Mouse (Mus musculus): Measurements from ENCODE around the gene Fam47e. TPM values are rescaled to one million over a fixed set of nuclear protein-coding genes. Genes with fewer than 3 reads are reported as not detected.

Fam47e gene
- total and polyA plus RNA-seq, 3 experiments = not detected

DNA sequence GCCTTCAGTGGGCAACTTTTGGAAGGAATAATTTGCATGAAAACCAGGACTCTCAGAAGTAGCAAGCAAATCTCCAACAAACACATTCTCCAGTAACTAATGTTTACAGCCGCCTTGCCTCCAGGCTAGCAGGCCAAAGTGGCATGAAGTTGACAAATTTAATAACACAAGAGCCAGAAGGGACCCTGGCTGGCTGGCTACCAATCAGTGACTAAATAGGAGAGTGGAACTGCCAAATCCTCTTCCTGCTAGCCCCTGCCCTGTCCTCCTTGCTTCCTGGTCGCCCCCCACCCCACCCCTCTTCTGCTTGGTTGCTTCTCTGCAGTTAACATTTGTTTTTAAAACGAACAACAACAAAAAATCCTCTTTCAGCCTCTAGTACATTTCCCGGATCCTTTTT is 426 bp upstream of the Fam47e start:
- Histone ChIP-seq H3K9me3 (replicated peaks; ENCODE audit: low read length) (no peaks in the 10 kb centered on the region), H3K27me3 (replicated peaks) (no peaks in the 10 kb centered on the region), H3K27ac (ENCODE audit: insufficient read depth, low read depth) (no peak overlapping the region), H3K4me2 (ENCODE audit: insufficient read depth, low read depth, poor library complexity, severe bottlenecking) (no peak overlapping the region), H3K4me1 (ENCODE audit: control insufficient read depth in 1 of 2, insufficient read depth in 2 of 2) (peaks cover 0 to 11% of the 10 kb centered on the region in 2 experiments; a peak in 2 of 4 replicates), H3K79me2 (replicated peaks; ENCODE audit: control insufficient read depth, extremely low read depth, insufficient read depth, poor library complexity, severe bottlenecking) (no peaks in the 10 kb centered on the region), H3K4me3 (replicated peaks in 1 of 3; ENCODE audit: low read depth in 2 of 3, low read length in 2 of 3, poor library complexity in 1 of 3) (no peak overlapping the region), H3K36me3 (replicated peaks in 1 of 2; ENCODE audit: control insufficient read depth in 1 of 2, insufficient read depth in 1 of 2, low read length in 1 of 2) (no peaks in the 10 kb centered on the region), H3K9ac (ENCODE audit: insufficient read depth, low read depth) (no peak overlapping the region)
- in situ Hi-C loops (cut with MboI; ENCODE audit: low pct_ligation_motif_present, low pct_unique_long_range_greater_than_20kb, low sequenced_read_pairs) = no loop called here
- TF ChIP-seq IRF4 (IDR thresholded peaks at IDR 0.05; ENCODE audit: low read depth, low read length) = no peak
- TF ChIP-seq EP300 (IDR thresholded peaks at IDR 0.05; ENCODE audit: low read length) = no peak
- TF ChIP-seq PAX5 (IDR thresholded peaks at IDR 0.05; ENCODE audit: low read length) = no peak
- no peak for TF ChIP-seq GABPA (IDR thresholded peaks at IDR 0.05; ENCODE audit: insufficient replicate concordance, low read depth, low read length)
- no peak for TF ChIP-seq TCF12 (IDR thresholded peaks at IDR 0.05; ENCODE audit: low read depth, low read length)
- no peak for TF ChIP-seq ELF1 (IDR thresholded peaks at IDR 0.05; ENCODE audit: low read depth, low read length)
- dilution Hi-C loops (cut with MboI; ENCODE audit: extremely low pct_ligation_motif_present, extremely low pct_unique_long_range_greater_than_20kb, low sequenced_read_pairs) = no loop called here
- no peak for DNase-seq (ENCODE audit: extremely low read depth)

DNA sequence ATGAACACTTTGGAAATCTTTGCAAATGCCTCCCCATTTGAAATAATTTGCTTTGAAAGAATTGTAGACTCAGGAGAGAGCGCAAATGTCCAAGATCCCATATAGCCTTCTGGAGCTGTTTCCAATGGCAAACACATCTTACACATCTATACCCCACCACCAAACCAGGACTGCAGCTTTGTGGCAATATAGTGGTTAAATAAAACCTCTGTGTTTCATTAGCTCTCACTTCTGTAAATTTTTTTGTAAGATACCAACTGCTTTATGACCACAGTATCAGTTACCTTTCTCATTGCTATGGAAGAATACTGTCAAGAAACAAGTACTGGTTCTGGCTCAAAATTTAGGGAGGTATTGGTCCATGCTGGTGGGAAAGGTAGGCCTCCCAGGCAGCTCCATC is 1.0 kb downstream of the Fam47e start:
- H3K9ac ChIP-seq (ENCODE audit: insufficient read depth, low read depth) = no peak overlapping the region
- no peaks in the 10 kb centered on the region for H3K9me3 ChIP-seq (replicated peaks; ENCODE audit: low read length)
- DNase-seq (ENCODE audit: extremely low read depth) = no peak
- no peak overlapping the region for H3K4me2 ChIP-seq (ENCODE audit: insufficient read depth, low read depth, poor library complexity, severe bottlenecking)
- dilution Hi-C loops (cut with MboI; ENCODE audit: extremely low pct_ligation_motif_present, extremely low pct_unique_long_range_greater_than_20kb, low sequenced_read_pairs) (no loop called here), in situ Hi-C loops (cut with MboI; ENCODE audit: low pct_ligation_motif_present, low pct_unique_long_range_greater_than_20kb, low sequenced_read_pairs) (no loop called here)
- H3K4me3 ChIP-seq (replicated peaks in 1 of 3; ENCODE audit: low read depth in 2 of 3, low read length in 2 of 3, poor library complexity in 1 of 3) = no peak overlapping the region
- H3K27me3 ChIP-seq (replicated peaks) = no peaks in the 10 kb centered on the region
- TF ChIP-seq UBTF (IDR thresholded peaks at IDR 0.05; ENCODE audit: low read depth, low read length) = no peak
- TF ChIP-seq KAT2A (IDR thresholded peaks at IDR 0.05; ENCODE audit: insufficient replicate concordance, low read length) = no peak
- no peak for TF ChIP-seq GABPA (IDR thresholded peaks at IDR 0.05; ENCODE audit: insufficient replicate concordance, low read depth, low read length)
- no peak for TF ChIP-seq CHD1 (IDR thresholded peaks at IDR 0.05; ENCODE audit: low read depth, low read length)
- no peak for TF ChIP-seq TBP (conservative IDR thresholded peaks at IDR 0.05; ENCODE audit: low read depth, low read length)
- no peak for TF ChIP-seq ZKSCAN1 (IDR thresholded peaks at IDR 0.05; ENCODE audit: borderline replicate concordance, low read depth, low read length)
- no peak for TF ChIP-seq ELF1 (IDR thresholded peaks at IDR 0.05; ENCODE audit: low read depth, low read length)
- no peak for TF ChIP-seq MYC (IDR thresholded peaks at IDR 0.05; ENCODE audit: low read depth, low read length)
- no peak for TF ChIP-seq E2F4 (IDR thresholded peaks at IDR 0.05; ENCODE audit: insufficient replicate concordance, low read depth, low read length)
- no peak for TF ChIP-seq NRF1 (IDR thresholded peaks at IDR 0.05; ENCODE audit: low read depth, low read length)
- TF ChIP-seq ZMIZ1 (IDR thresholded peaks at IDR 0.05; ENCODE audit: low read depth, low read length) = no peak
- TF ChIP-seq ZC3H11A (IDR thresholded peaks at IDR 0.05; ENCODE audit: low read depth, low read length) = no peak
- H3K4me1 ChIP-seq (ENCODE audit: control insufficient read depth in 1 of 2, insufficient read depth in 2 of 2) = peaks cover 0 to 11% of the 10 kb centered on the region in 2 experiments; a peak in 2 of 4 replicates
- H3K27ac ChIP-seq (ENCODE audit: insufficient read depth, low read depth) = no peak overlapping the region
- H3K36me3 ChIP-seq (replicated peaks in 1 of 2; ENCODE audit: control insufficient read depth in 1 of 2, insufficient read depth in 1 of 2, low read length in 1 of 2) = no peaks in the 10 kb centered on the region
- H3K79me2 ChIP-seq (replicated peaks; ENCODE audit: control insufficient read depth, extremely low read depth, insufficient read depth, poor library complexity, severe bottlenecking) = no peaks in the 10 kb centered on the region
